Mouse (Mus musculus): ENCODE results near the gene Mrps5. TPM values are rescaled to one million over a fixed set of nuclear protein-coding genes. Genes with fewer than 3 reads are reported as not detected.
A peak's percentile ranks its signal among the peaks of the same experiment; 100 is the strongest.

Gene Mrps5
- polyA plus RNA-seq, 1 experiment from 2014 or later = 146 TPM

GRCm38 (mm10) chr2:127605203-127605602 is 18.2 kb downstream of the Mrps5 start:
- WGBS = 87% methylated on average over 3 of the region's 3 CpGs
- Histone ChIP-seq H3K36me3 (ENCODE audit: control insufficient read depth, insufficient read depth, low read length) (peaks cover 50% of the 10 kb centered on the region), H3K4me3 (ENCODE audit: low read length) (no peak overlapping the region), H3K4me1 (ENCODE audit: control insufficient read depth, insufficient read depth, low read length) (peaks cover 15% of the 10 kb centered on the region), H3K27me3 (ENCODE audit: control insufficient read depth, insufficient read depth, low read length) (no peaks in the 10 kb centered on the region), H3K27ac (ENCODE audit: low read depth, low read length) (no peak overlapping the region), H3K9me3 (ENCODE audit: control insufficient read depth, low read length) (no peaks in the 10 kb centered on the region), H3K9ac (ENCODE audit: low read depth, low read length) (no peak overlapping the region), H3K4me2 (replicated peaks; ENCODE audit: low read depth, low read length) (no peak overlapping the region)
- ATAC-seq (ENCODE audit: low FRiP score, low TSS enrichment) = no peak

DNA sequence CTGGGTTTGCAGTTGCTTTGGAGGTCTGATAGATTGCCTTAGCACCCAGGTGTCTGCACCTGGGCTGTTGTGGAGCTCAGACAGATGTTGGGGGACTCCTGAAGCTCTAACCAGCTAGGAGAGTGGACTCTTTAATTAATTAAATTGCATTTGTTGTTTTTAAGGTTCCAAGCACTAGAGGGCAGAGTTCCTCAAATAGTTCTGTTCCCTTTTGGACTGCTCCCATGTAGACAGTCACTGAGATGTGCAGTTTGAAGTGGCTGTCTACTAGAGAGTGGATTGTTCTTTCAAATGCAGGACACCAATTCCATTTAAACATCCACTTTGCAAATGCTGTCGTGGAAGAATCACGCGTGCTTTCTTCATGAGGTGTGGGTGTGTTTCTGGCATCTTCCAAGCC is 21.2 kb downstream of the Mrps5 start:
- H3K27ac ChIP-seq (ENCODE audit: low read depth, low read length) = no peak overlapping the region
- no peak overlapping the region for H3K4me2 ChIP-seq (replicated peaks; ENCODE audit: low read depth, low read length)
- peaks cover 15% of the 10 kb centered on the region for H3K4me1 ChIP-seq (ENCODE audit: control insufficient read depth, insufficient read depth, low read length)
- peak; percentile 44; the same call in 1 of the 2 replicates for ATAC-seq (ENCODE audit: low FRiP score, low TSS enrichment)
- H3K9me3 ChIP-seq (ENCODE audit: control insufficient read depth, low read length) = no peaks in the 10 kb centered on the region
- H3K27me3 ChIP-seq (ENCODE audit: control insufficient read depth, insufficient read depth, low read length) = no peaks in the 10 kb centered on the region
- no peak overlapping the region for H3K4me3 ChIP-seq (ENCODE audit: low read length)
- 50% methylated on average over 3 of the region's 3 CpGs for WGBS
- no peak overlapping the region for H3K9ac ChIP-seq (ENCODE audit: low read depth, low read length)
- H3K36me3 ChIP-seq (ENCODE audit: control insufficient read depth, insufficient read depth, low read length) = peaks cover 21% of the 10 kb centered on the region

GRCm38 (mm10) chr2:127608986-127609385 is 22.0 kb downstream of the Mrps5 start:
- Histone ChIP-seq H3K9ac (ENCODE audit: low read depth, low read length) (peak overlapping the region; percentile 8; the same call in 1 of the 2 replicates), H3K4me1 (ENCODE audit: control insufficient read depth, insufficient read depth, low read length) (peaks cover 15% of the 10 kb centered on the region), H3K27me3 (ENCODE audit: control insufficient read depth, insufficient read depth, low read length) (no peaks in the 10 kb centered on the region), H3K4me3 (ENCODE audit: low read length) (no peak overlapping the region), H3K27ac (ENCODE audit: low read depth, low read length) (no peak overlapping the region), H3K36me3 (ENCODE audit: control insufficient read depth, insufficient read depth, low read length) (peaks cover 19% of the 10 kb centered on the region), H3K9me3 (ENCODE audit: control insufficient read depth, low read length) (no peaks in the 10 kb centered on the region), H3K4me2 (replicated peaks; ENCODE audit: low read depth, low read length) (no peak overlapping the region)
- ATAC-seq (ENCODE audit: low FRiP score, low TSS enrichment) = peak; percentile 78
- WGBS = 7% methylated on average over 5 of the region's 5 CpGs

DNA sequence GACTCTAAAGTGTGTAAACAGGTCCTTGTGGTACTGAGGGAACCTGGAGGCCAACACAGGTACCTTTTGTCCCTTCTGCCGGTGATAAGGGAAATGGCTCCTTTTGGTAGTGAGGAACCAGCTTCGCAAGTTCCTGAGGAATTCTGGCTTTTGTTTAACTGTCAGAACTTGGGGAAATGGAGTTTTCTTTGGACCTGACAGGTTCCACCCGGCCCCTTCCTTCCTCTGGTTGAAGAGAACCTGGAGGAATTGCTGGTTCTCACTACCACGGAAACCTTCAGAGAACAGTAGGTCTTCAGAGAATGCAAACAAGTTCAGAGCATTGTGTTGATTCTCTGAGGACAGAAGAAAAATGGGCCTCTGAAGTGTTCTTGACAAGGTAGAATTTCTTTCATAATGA is 24.4 kb downstream of the Mrps5 start:
- H3K27me3 ChIP-seq (ENCODE audit: control insufficient read depth, insufficient read depth, low read length) = no peaks in the 10 kb centered on the region
- WGBS = 75% methylated on average over 4 of the region's 4 CpGs
- H3K9ac ChIP-seq (ENCODE audit: low read depth, low read length) = no peak overlapping the region
- no peak for ATAC-seq (ENCODE audit: low FRiP score, low TSS enrichment)
- no peak overlapping the region for H3K4me2 ChIP-seq (replicated peaks; ENCODE audit: low read depth, low read length)
- no peak overlapping the region for H3K27ac ChIP-seq (ENCODE audit: low read depth, low read length)
- no peaks in the 10 kb centered on the region for H3K9me3 ChIP-seq (ENCODE audit: control insufficient read depth, low read length)
- H3K4me3 ChIP-seq (ENCODE audit: low read length) = no peak overlapping the region
- no peaks in the 10 kb centered on the region for H3K36me3 ChIP-seq (ENCODE audit: control insufficient read depth, insufficient read depth, low read length)
- peaks cover 15% of the 10 kb centered on the region for H3K4me1 ChIP-seq (ENCODE audit: control insufficient read depth, insufficient read depth, low read length)

GRCm38 (mm10) chr2:127612288-127612687 is 25.3 kb downstream of the Mrps5 start:
- no peak overlapping the region for H3K9ac ChIP-seq (ENCODE audit: low read depth, low read length)
- H3K27ac ChIP-seq (ENCODE audit: low read depth, low read length) = no peak overlapping the region
- H3K9me3 ChIP-seq (ENCODE audit: control insufficient read depth, low read length) = no peaks in the 10 kb centered on the region
- H3K27me3 ChIP-seq (ENCODE audit: control insufficient read depth, insufficient read depth, low read length) = no peaks in the 10 kb centered on the region
- no peak overlapping the region for H3K4me2 ChIP-seq (replicated peaks; ENCODE audit: low read depth, low read length)
- ATAC-seq (ENCODE audit: low FRiP score, low TSS enrichment) = no peak
- H3K4me1 ChIP-seq (ENCODE audit: control insufficient read depth, insufficient read depth, low read length) = peaks cover 15% of the 10 kb centered on the region
- no peak overlapping the region for H3K4me3 ChIP-seq (ENCODE audit: low read length)
- no peaks in the 10 kb centered on the region for H3K36me3 ChIP-seq (ENCODE audit: control insufficient read depth, insufficient read depth, low read length)
- WGBS = 91% methylated on average over 4 of the region's 4 CpGs

DNA sequence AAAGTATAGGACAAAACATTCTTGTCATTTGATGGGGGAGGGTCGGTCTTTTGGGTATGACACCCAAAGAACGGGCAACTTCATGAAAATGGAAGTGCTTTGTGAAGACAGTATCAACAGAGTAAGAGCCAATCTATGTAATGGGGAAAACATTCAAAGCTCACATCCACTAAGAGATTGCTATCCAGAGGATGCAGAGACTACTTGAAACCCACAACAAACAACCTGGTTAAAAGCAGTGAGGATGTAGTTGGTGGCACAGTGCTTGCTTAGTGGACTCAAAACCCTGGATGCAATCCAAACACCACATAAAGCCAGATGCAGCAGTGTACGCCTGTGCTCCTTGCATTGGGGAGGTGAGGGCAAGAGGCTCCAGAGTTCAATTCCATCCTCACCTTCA is 32.3 kb downstream of the Mrps5 start:
- Histone ChIP-seq H3K4me1 (ENCODE audit: control insufficient read depth, insufficient read depth, low read length) (no peaks in the 10 kb centered on the region), H3K4me3 (ENCODE audit: low read length) (no peak overlapping the region), H3K36me3 (ENCODE audit: control insufficient read depth, insufficient read depth, low read length) (no peaks in the 10 kb centered on the region), H3K9ac (ENCODE audit: low read depth, low read length) (no peak overlapping the region), H3K9me3 (ENCODE audit: control insufficient read depth, low read length) (no peaks in the 10 kb centered on the region), H3K4me2 (replicated peaks; ENCODE audit: low read depth, low read length) (no peak overlapping the region), H3K27me3 (ENCODE audit: control insufficient read depth, insufficient read depth, low read length) (no peaks in the 10 kb centered on the region), H3K27ac (ENCODE audit: low read depth, low read length) (no peak overlapping the region)
- WGBS = 88% methylated on average over 3 of the region's 3 CpGs
- no peak for ATAC-seq (ENCODE audit: low FRiP score, low TSS enrichment)

- H3K9me3 ChIP-seq (ENCODE audit: control insufficient read depth, low read length) = no peaks in the 10 kb centered on the region
- H3K9ac ChIP-seq (ENCODE audit: low read depth, low read length) = no peak overlapping the region
- H3K27me3 ChIP-seq (ENCODE audit: control insufficient read depth, insufficient read depth, low read length) = no peaks in the 10 kb centered on the region
- 53% methylated on average over 3 of the region's 3 CpGs for WGBS
- no peaks in the 10 kb centered on the region for H3K4me1 ChIP-seq (ENCODE audit: control insufficient read depth, insufficient read depth, low read length)
- no peak overlapping the region for H3K27ac ChIP-seq (ENCODE audit: low read depth, low read length)
- no peak for ATAC-seq (ENCODE audit: low FRiP score, low TSS enrichment)
- no peak overlapping the region for H3K4me2 ChIP-seq (replicated peaks; ENCODE audit: low read depth, low read length)
- no peaks in the 10 kb centered on the region for H3K36me3 ChIP-seq (ENCODE audit: control insufficient read depth, insufficient read depth, low read length)
- H3K4me3 ChIP-seq (ENCODE audit: low read length) = no peak overlapping the region
Measured at GRCm38 (mm10) chr2:127622065-127622464, 35.0 kb downstream of the Mrps5 start.

GRCm38 (mm10) chr2:127624786-127625185 is 37.8 kb downstream of the Mrps5 start:
- WGBS = 90% methylated on average over 2 of the region's 2 CpGs

GRCm38 (mm10) chr2:127625659-127626058 is 38.6 kb downstream of the Mrps5 start:
- Histone ChIP-seq H3K4me1 (ENCODE audit: control insufficient read depth, insufficient read depth, low read length) (no peaks in the 10 kb centered on the region), H3K36me3 (ENCODE audit: control insufficient read depth, insufficient read depth, low read length) (no peaks in the 10 kb centered on the region), H3K4me2 (replicated peaks; ENCODE audit: low read depth, low read length) (no peak overlapping the region), H3K9me3 (ENCODE audit: control insufficient read depth, low read length) (no peaks in the 10 kb centered on the region), H3K4me3 (ENCODE audit: low read length) (no peak overlapping the region), H3K9ac (ENCODE audit: low read depth, low read length) (no peak overlapping the region), H3K27me3 (ENCODE audit: control insufficient read depth, insufficient read depth, low read length) (no peaks in the 10 kb centered on the region), H3K27ac (ENCODE audit: low read depth, low read length) (peak overlapping the region; percentile 62)
- WGBS = 71% methylated on average over 5 of the region's 5 CpGs
- peak; percentile 39; the same call in 1 of the 2 replicates for ATAC-seq (ENCODE audit: low FRiP score, low TSS enrichment)

More at GRCm38 (mm10) chr2:127624786-127625185, 37.8 kb downstream of the Mrps5 start:
- Histone ChIP-seq H3K36me3 (ENCODE audit: control insufficient read depth, insufficient read depth, low read length) (no peaks in the 10 kb centered on the region), H3K4me2 (replicated peaks; ENCODE audit: low read depth, low read length) (no peak overlapping the region), H3K9ac (ENCODE audit: low read depth, low read length) (no peak overlapping the region), H3K4me1 (ENCODE audit: control insufficient read depth, insufficient read depth, low read length) (no peaks in the 10 kb centered on the region), H3K4me3 (ENCODE audit: low read length) (no peak overlapping the region), H3K9me3 (ENCODE audit: control insufficient read depth, low read length) (no peaks in the 10 kb centered on the region), H3K27ac (ENCODE audit: low read depth, low read length) (no peak overlapping the region), H3K27me3 (ENCODE audit: control insufficient read depth, insufficient read depth, low read length) (no peaks in the 10 kb centered on the region)
- no peak for ATAC-seq (ENCODE audit: low FRiP score, low TSS enrichment)

All from kidney, embryonic 14.5 days (tissue).